Mouse (Mus musculus) adrenal gland, postnatal 36 days (tissue): ENCODE measurements around the gene Slc44a5. TPM values are rescaled to one million over a fixed set of nuclear protein-coding genes. Genes with fewer than 3 reads are reported as not detected.
"Not testable (repeated sequence)": the region's sequence is repeated elsewhere in the genome, so short reads cannot be mapped to it uniquely, and the experiment has no call there.

Source experiments
- DNase-seq, 2 experiments: peaks; one replicate each; pipeline ENCODE4 v3.0.0; 2021; ENCODE audit warnings: mixed read lengths in 1 of 2
- total RNA-seq, 2 experiments: library from RNA; stranded (reverse); gene quantifications; 2 replicates each; pipeline ENCODE4 v1.2.3; 2021

Gene Slc44a5
- total RNA-seq, 2 experiments from 2014 or later: 0.07 TPM

DNA sequence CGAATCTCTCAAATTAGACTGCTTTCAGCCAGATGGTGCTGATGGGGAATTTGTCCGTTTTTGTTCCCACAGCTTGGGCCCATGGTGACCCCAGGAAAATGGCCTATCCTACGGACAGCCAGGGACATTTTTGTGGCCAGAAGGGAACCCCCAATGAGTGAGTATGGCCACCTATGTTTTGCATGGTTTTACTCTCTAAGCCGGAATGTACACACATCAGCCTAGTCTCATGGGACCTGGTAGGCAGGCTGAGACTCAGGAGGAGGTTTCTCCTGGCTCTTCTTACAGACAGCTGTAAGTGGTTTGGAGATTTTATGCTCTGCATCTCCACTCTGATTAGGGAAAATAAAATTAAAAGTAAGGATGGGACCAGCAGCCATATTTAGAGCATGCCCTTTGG is 249.5 kb downstream of the Slc44a5 start:
- DNase-seq: no peak

DNA sequence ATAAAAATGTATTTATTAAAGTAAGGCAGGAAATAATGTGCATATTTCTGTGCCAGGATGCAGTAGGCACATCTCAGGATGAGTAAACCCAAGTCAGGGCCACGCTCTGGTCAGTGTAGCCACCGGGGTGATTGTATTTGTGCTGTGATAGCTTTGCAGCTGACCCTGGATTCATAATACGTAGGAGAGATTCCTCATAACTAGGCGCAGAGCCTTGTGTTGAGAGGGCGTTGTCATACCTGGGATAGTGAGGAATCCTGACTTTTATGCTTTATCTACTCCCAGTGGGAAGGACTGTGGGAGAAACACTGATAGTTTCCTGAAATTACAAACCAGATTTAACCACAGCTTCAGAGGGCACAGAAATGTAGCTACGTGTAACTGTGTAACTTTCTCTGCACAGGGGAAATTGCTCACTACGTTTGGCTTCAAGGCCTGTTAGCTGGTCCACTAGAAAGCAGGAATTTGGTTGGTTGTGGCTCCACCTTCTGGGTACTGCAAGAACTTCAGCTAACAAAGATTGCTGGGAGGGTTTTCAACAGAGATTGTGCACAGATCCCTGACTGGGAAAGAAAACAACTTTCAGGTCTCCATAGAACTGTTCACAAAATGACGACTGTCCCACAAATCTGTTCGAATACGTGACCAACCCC is 253.0 kb downstream of the Slc44a5 start:
- DNase-seq: peak; percentile 50 to 65

DNA sequence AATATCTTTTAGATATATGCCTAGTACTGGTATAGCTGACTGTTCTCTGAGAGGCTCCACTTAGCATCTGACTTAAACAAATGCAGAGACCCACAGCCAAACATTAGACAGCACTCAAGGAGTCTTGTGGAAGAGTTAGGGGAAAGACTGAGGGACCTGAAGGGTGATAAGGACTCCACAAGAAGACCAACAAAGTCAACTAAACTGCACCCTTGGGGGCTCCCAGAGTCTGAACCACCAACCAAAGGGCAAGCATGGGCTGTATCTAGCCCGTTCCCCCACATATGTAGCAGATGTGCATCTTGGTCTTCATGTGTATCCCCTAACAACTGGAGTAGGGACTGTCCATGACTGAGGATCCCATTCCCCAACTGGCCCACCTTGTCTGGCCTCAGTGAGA is 271.7 kb downstream of the Slc44a5 start:
- no peak for DNase-seq

GRCm38 (mm10) chr3:154251486-154251885 is 278.2 kb downstream of the Slc44a5 start:
- peak in 1 of 2 experiments; percentile 13 for DNase-seq

GRCm38 (mm10) chr3:154252219-154252618 is 279.0 kb downstream of the Slc44a5 start:
- DNase-seq: no peak

- not testable (repeated sequence) for DNase-seq
These were observed 281.0 kb downstream of the Slc44a5 start for GRCm38 (mm10) chr3:154254187-154254586.

DNA sequence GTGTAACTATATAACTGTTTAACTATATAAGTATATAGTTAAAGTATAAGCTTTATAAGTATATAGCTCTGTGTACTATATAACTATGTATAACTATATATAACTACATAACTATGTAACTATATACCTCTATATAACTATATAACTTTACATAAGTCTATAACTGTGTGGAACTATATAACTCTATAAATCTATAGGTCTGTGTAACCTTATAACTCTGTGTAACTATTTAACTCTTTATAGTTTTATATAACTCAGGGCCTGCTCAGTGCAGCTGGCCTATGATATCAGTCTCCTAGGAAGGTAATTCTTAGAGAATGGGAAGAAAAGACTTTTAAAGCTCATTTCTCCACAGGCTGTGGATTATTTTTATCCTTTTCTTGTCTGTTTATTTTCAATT is 284.1 kb downstream of the Slc44a5 start:
- no peak for DNase-seq

- DNase-seq: no peak
These were observed 295.1 kb downstream of the Slc44a5 start for GRCm38 (mm10) chr3:154268313-154268712.

- peak; percentile 75 to 79 for DNase-seq
These were observed 296.6 kb downstream of the Slc44a5 start for GRCm38 (mm10) chr3:154269757-154270366.

GRCm38 (mm10) chr3:154274681-154275080 is 301.4 kb downstream of the Slc44a5 start:
- DNase-seq: no peak

DNA sequence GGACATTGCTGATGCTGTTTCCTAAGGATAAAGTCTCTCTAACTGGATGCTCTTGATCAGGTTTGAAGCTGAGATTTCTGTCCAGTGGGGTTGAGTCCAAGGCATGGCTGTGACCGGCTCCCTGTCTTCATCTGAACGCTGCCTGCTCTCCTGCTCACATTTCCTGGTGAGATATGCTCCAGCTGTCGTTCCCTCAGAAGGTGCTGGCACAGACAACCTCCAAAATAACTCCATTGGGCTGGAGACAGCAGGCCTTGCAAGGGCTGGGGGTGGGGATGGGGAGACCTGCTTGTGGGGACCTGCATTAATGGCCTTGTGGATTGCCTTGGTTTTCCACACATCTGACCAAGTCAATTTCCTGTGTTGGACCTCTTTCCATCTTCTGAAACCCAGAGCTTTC is 311.0 kb downstream of the Slc44a5 start:
- DNase-seq: no peak

DNA sequence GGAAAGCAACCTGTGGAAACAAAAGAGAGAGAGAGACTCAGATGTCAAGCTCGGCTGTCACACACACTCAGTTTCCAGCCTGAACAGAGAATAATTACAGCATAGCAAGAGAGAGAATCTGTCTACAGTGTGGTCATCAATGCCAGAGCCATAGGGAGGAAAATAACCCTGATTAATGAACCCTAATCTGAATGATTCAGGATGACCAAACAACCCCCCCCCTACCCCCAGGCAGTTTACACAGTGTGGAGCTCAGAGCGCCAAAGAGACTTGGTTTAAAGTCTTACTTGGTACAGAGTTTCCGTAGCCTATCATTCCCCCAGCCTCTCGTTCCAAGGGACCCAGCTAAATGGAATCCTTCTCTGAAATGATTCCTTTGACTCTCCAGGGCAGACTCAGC is 312.1 kb downstream of the Slc44a5 start:
- no peak for DNase-seq

- DNase-seq: no peak
These were observed 314.0 kb downstream of the Slc44a5 start for GRCm38 (mm10) chr3:154287217-154287616.

DNA sequence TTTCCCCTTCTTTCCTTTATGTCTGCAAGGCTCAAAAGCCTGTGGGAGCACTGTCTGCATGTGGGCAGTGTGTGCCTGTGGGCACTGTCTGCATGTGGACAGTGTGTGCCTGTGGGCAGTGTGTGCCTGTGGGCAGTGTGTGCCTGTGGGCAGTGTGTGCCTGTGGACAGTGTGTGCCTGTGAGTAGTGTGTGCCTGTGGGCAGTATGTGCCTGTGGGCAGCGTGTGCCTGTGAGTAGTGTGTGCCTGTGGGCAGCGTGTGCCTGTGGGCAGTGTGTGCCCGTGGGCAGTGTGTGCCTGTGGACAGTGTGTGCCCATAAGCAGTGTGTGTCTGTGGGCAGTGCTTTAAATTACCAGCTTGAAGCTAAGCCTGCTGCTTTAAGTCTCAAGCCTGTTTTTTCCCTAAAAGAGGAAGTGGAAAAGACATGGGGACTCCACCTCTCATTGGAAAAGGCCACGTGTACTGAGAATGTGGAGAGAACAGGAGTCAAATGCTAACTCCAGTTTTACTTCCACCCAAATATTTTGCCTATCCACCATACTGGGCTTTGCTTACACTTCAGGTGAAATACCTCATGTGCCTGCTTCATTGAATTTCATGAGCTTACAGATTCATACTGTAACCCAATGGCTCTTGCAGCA is 315.3 kb downstream of the Slc44a5 start:
- DNase-seq: no peak

DNA sequence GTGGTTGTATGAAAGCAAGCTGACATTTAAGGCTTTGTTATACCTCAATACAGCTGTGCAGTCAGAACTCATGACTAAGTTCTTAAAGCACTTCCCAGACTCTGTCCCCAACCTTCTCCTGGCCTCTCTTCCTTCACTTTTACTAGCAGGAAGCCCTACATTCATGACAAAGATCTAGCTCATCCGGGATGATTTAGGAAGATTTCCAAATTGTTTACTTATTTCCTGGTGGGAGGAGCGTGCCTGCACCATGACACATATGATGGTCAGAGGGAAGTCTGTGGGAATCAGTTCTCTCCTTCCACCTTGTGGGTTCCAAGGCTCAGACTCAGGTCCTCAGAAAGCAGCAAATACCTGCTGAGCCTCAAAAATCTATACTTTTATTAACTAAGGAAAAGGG is 317.1 kb downstream of the Slc44a5 start:
- no peak for DNase-seq

DNA sequence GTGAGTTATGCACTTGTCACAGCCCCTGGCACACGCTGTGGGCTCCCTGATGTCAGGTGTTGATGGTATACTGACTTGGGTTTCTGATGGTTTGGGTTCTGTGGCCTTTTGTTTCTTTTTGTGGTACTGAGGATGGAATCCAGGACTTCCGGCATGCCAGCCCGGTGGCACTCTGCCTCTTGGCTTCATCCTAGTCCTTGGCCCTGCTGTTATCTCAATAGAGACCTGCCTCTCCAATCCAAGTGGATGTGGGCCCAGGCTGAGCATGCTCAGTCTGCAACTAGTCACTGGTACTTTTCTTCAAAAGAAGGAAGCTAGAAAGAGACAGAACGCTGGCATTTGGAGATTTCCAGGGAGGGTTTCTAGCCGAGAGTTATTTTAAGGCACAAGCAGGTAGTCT is 318.9 kb downstream of the Slc44a5 start:
- DNase-seq: no peak

DNA sequence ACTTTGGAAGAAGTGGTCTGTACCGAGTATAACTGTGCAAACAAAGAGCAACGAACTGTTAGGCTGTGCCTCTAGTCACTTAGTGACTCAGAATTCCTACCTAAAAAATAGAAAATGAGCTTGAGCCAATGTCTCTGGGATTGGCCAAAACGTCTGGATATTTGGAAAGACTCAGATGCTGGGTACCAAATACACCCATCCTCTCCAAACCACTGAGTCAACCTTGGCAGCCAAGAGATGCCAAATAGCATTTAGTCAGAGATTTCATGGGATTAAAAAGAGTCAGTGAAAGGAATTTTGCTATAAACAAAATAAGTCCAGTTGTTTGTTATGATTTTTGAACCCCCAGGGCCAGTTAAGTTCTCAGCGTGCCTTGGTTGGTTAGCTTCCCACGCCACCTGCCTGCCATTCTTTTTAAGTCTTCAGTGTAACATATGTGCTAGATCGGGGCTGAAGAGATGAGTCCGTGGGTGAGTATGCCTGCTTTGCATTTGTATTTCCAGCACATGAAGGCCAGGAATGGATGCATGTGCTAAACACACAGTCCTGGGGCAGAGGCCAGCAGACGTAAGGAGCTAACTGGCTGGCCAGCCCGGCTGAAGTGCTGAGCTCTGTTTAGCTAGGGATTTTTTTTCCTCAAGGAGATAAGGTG is 320.7 kb downstream of the Slc44a5 start:
- DNase-seq: no peak

DNA sequence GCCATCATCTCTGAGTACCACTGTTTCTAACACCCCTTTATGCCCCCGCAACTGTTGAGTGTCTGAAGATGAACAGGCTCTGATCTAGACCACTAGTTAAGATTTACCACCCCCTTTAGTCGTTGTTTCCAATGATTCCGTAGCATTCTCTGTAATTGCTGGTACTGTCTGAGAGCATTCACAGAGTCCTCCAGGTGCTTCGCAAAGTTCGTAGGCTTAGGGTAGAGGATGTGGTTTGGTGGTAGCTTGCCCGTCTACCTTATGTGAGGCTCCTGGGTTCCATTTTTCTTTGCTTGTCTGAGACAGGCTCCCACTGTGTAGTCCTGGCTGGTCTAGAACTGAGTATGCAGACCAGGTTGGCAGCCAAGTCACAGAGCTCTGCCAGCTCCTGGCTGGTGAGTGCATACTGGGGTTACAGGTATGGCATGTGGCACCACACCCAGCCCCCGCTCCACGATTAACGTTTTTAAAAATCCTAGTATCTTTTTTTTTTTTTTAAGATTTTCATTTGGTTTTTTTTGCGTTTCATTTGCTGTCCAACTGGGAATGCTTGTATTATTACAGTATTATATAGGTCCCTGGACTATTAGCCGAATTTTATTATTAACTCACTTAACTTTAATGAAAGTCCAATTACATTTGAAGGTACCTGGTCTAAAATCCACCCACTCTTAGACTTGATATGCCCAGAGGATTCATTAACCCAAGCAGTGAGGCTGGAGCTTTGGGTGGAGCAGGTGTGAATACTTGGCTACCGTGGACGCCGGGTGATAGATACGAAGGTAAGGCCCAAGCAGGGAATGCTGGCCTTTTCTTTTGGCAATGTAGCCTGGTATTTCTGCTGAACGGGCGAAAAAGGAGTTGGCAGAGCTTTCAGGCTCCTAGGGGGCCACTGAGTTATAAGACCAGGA is 321.9 kb downstream of the Slc44a5 start:
- no peak for DNase-seq

DNA sequence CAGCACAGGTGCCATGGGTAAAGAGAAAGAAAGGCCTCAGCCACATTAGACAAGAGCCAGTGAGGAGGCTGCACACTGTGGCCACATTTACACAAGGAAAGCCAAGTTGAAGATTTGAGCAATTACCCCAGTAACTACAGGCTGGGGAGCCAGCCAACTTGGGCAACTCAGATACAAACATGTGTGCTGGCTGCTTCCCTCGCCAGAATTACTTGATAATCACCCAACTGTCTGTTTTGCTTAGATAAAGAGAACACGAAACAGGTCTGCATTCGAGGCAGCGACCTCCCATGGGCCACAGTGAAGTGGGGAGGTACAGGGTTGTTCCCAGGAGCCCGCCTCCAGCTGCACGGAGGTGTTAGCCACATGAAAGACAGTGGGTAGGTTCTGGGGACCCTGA is 324.3 kb downstream of the Slc44a5 start:
- DNase-seq: peak in 1 of 2 experiments; percentile 7

GRCm38 (mm10) chr3:154298490-154298889 is 325.3 kb downstream of the Slc44a5 start:
- DNase-seq: no peak

GRCm38 (mm10) chr3:154300006-154300405 is 326.8 kb downstream of the Slc44a5 start:
- DNase-seq: no peak

DNA sequence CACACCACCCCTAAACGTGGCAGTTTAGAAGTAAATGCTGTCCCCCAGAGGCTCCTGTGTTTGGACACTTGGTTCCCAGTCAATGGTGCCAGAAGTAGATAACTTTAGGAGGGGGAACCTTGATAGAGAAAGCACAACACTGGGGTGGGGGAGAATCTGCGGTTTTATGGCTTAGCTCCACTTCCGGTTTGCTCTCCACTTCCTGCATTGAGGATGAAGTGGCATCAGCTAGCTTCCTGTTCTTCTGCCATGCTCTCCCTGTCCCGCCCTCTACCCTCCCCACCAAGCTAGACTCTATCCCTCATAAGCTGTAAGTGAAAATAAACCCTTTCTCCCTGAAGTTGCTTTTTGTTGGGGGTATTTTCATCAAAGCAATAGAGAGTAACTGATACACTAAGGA is 327.9 kb downstream of the Slc44a5 start:
- no peak for DNase-seq
